In genomic region chr13:40387446-40387845, GRCm38 (mm10) we compare ENCODE assay signal across 31 mouse cellular contexts. TPM values are rescaled to one million over a fixed set of nuclear protein-coding genes. Genes with fewer than 3 reads are reported as not detected.
DNase-seq lines count a peak whose midpoint lies in the region; ATAC-seq and TF ChIP-seq lines count a peak whose summit lies in the region.
"Had no signal": no experiment of that assay in that cellular context is flagged by ENCODE, and none has a peak within 500 bp of the region (broad histone marks: within the 10 kb centered on the region; RNA-seq: fewer than 3 reads in every experiment).

No protein-coding gene starts in this region.

- TF ChIP-seq POLR2A in ES-Bruce4 (IDR thresholded peaks at IDR 0.05; ENCODE audit: insufficient read depth, low read length): no peak

- no peak for ATAC-seq in liver, postnatal 0 days
- ATAC-seq: activated CD4-positive, CD25-positive, alpha-beta regulatory T cell, adult 4 months; CD4-positive, CD25-positive, alpha-beta regulatory T cell, adult 4 months; forebrain, embryonic 13.5 days; forebrain, embryonic 15.5 days; forebrain, postnatal 0 days; Patski had no signal

- no peak overlapping the region for H3K4me3 ChIP-seq in ES-Bruce4 (ENCODE audit: low read depth, low read length)
- H3K4me3 ChIP-seq in ES-E14 (ENCODE audit: insufficient read depth in 1 of 2, low read depth in 1 of 2, low read length in 2 of 2, poor library complexity in 1 of 2, severe bottlenecking in 1 of 2): no peak overlapping the region
- H3K4me3 ChIP-seq in liver, postnatal 0 days (ENCODE audit: low read depth, low read length): no peak overlapping the region
- H3K4me3 ChIP-seq: embryonic facial prominence, embryonic 10.5 days; embryonic facial prominence, embryonic 12.5 days; forebrain, embryonic 13.5 days; forebrain, embryonic 15.5 days had no signal

- 54% methylated on average over 4 of the region's 4 CpGs for WGBS in liver, postnatal 0 days (ENCODE audit: insufficient replicate concordance)

- peak; percentile 19 for DNase-seq in heart, adult 11 months
- no peak for DNase-seq in heart, postnatal 14 days
- peak; percentile 22 for DNase-seq in ES-E14 (ENCODE audit: low read depth, low spot score)
- peak; percentile 63 for DNase-seq in R1 (ENCODE audit: low read depth, low spot score)
- no peak for DNase-seq in ovary, postnatal 14 days (ENCODE audit: low spot score)
- no peak for DNase-seq in liver, postnatal 0 days
- DNase-seq in right cerebral cortex, adult 2 months (ENCODE audit: low spot score in 2 of 2): no peak
- DNase-seq: adrenal gland, adult 8-10 months; adrenal gland, postnatal 14 days; adrenal gland, postnatal 36 days; B cell, adult 2 months; cerebellum, adult 11-12 months; cerebellum, adult 2 months; cerebellum, adult 9-10 months; cerebellum, postnatal 10 days; cerebellum, postnatal 25 days; forebrain, postnatal 0 days had no signal

- H3K9me3 ChIP-seq in ES-Bruce4 (replicated peaks; ENCODE audit: control insufficient read depth, insufficient read depth, low read length, poor library complexity, severe bottlenecking) (no peaks in the 10 kb centered on the region), ES-E14 (ENCODE audit: control insufficient read depth, insufficient read depth, low read depth, low read length) (no peaks in the 10 kb centered on the region)
- no peaks in the 10 kb centered on the region for H3K9me3 ChIP-seq in liver, postnatal 0 days (ENCODE audit: low read length)
- H3K9me3 ChIP-seq: embryonic facial prominence, embryonic 10.5 days; embryonic facial prominence, embryonic 12.5 days; forebrain, embryonic 13.5 days; forebrain, embryonic 15.5 days had no signal

- 0 out of 2 replicates have a peak, but pooled peaks have one; percentile 21 for TF ChIP-seq EP300 in ES-Bruce4 (IDR thresholded peaks at IDR 0.05; ENCODE audit: insufficient read depth, low read depth, low read length)
- no peak for TF ChIP-seq EP300 in liver, postnatal 0 days (IDR thresholded peaks at IDR 0.05; ENCODE audit: low read depth)

- no peak for TF ChIP-seq CTCF in ES-Bruce4 (IDR thresholded peaks at IDR 0.05; ENCODE audit: low read depth, low read length)
- TF ChIP-seq CTCF in liver, postnatal 0 days (IDR thresholded peaks at IDR 0.05; ENCODE audit: low read depth): no peak

- H3K4me2 ChIP-seq in liver, postnatal 0 days (ENCODE audit: low read depth, low read length): no peak overlapping the region
- H3K4me2 ChIP-seq: embryonic facial prominence, embryonic 12.5 days; forebrain, embryonic 13.5 days; forebrain, embryonic 15.5 days had no signal

- H3K36me3 ChIP-seq in ES-Bruce4 (ENCODE audit: control insufficient read depth, insufficient read depth, low read length, poor library complexity, severe bottlenecking) (no peaks in the 10 kb centered on the region), ES-E14 (ENCODE audit: control insufficient read depth, insufficient read depth, low read length, poor library complexity, severe bottlenecking) (no peaks in the 10 kb centered on the region)
- no peaks in the 10 kb centered on the region for H3K36me3 ChIP-seq in liver, postnatal 0 days (replicated peaks; ENCODE audit: insufficient read depth, low read length)
- H3K36me3 ChIP-seq: embryonic facial prominence, embryonic 10.5 days; embryonic facial prominence, embryonic 12.5 days; forebrain, embryonic 15.5 days had no signal

- in situ Hi-C loops in ES-E14 (cut with MboI; ENCODE audit: low sequenced_read_pairs in 2 of 2, unreplicated experiment in 2 of 2): no loop called here

- H3K4me1 ChIP-seq in ES-Bruce4 (ENCODE audit: control insufficient read depth, insufficient read depth, low read length) (no peaks in the 10 kb centered on the region), ES-E14 (ENCODE audit: control insufficient read depth in 2 of 2, insufficient read depth in 2 of 2, low read length in 2 of 2, poor library complexity in 1 of 2) (no peaks in the 10 kb centered on the region)
- H3K4me1 ChIP-seq in liver, postnatal 0 days (ENCODE audit: insufficient read depth): no peaks in the 10 kb centered on the region
- H3K4me1 ChIP-seq: forebrain, embryonic 13.5 days; forebrain, embryonic 15.5 days had no signal

- no peaks in the 10 kb centered on the region for H3K27me3 ChIP-seq in ES-Bruce4 (ENCODE audit: control insufficient read depth, insufficient read depth, low read length, poor library complexity, severe bottlenecking)
- H3K27me3 ChIP-seq in liver, postnatal 0 days (ENCODE audit: insufficient read depth, low read length): no peaks in the 10 kb centered on the region
- H3K27me3 ChIP-seq: CH12.LX; embryonic facial prominence, embryonic 12.5 days; forebrain, embryonic 13.5 days; forebrain, embryonic 15.5 days; Patski had no signal

- H3K27ac ChIP-seq in ES-Bruce4 (ENCODE audit: insufficient read depth, low read length): no peak overlapping the region
- H3K27ac ChIP-seq in ES-E14 (ENCODE audit: insufficient read depth, low read depth, low read length, poor library complexity, severe bottlenecking): no peak overlapping the region
- H3K27ac ChIP-seq in liver, postnatal 0 days (ENCODE audit: low read depth): no peak overlapping the region
- H3K27ac ChIP-seq: embryonic facial prominence, embryonic 10.5 days; embryonic facial prominence, embryonic 12.5 days; forebrain, embryonic 13.5 days; forebrain, embryonic 15.5 days had no signal

- intact Hi-C loops in heart, postnatal 14 days (cut with DNase I): no loop called here

- H3K9ac ChIP-seq in ES-Bruce4 (ENCODE audit: low read depth, poor library complexity, severe bottlenecking): no peak overlapping the region
- no peak overlapping the region for H3K9ac ChIP-seq in ES-E14 (ENCODE audit: insufficient read depth, low read depth, low read length, poor library complexity, severe bottlenecking)
- H3K9ac ChIP-seq in liver, postnatal 0 days (replicated peaks): no peak overlapping the region
- H3K9ac ChIP-seq: embryonic facial prominence, embryonic 12.5 days; forebrain, embryonic 13.5 days; forebrain, embryonic 15.5 days; forebrain, postnatal 0 days had no signal

TF ChIP-seq in ES-E14, 5 proteins besides CTCF, POLR2A, EP300 and RAD21:
- no peak for TF ChIP-seq MAFK (IDR thresholded peaks at IDR 0.05; ENCODE audit: insufficient read depth, low read depth, low read length)
- no peak for TF ChIP-seq ZNF384 (IDR thresholded peaks at IDR 0.05; ENCODE audit: low read depth, low read length)
- TF ChIP-seq ZC3H11A (IDR thresholded peaks at IDR 0.05; ENCODE audit: borderline replicate concordance, low read depth, low read length): no peak
- no peak for TF ChIP-seq CHD2 (IDR thresholded peaks at IDR 0.05; ENCODE audit: low read depth, low read length)
- no peak for TF ChIP-seq HCFC1 (IDR thresholded peaks at IDR 0.05; ENCODE audit: borderline replicate concordance, insufficient read depth, low read length)

RNA-seq across cellular contexts. Expression of gene Ofcc1, which starts 26.2 kb away (rescaled TPM):
- not detected for total RNA-seq in heart, postnatal 14 days (2021)
- not detected in 2 replicates for polyA plus RNA-seq in ES-Bruce4 (2011; ENCODE audit: insufficient read depth, insufficient read length, low read depth, missing spikeins)
- total RNA-seq in ES-E14 (2012; rRNA removed): not detected in 2 replicates
- not detected in 2 replicates for polyA plus RNA-seq in liver, postnatal 0 days (2015; fragmentation: Nextera tagmentation; extraction: Ambion mirVana)
- total RNA-seq: adrenal gland, adult 18-20 months; adrenal gland, adult 8-10 months; adrenal gland, postnatal 14 days; adrenal gland, postnatal 36 days; CH12.LX; forebrain, postnatal 0 days; MEL had no signal
- polyA plus RNA-seq: activated CD4-positive, CD25-positive, alpha-beta regulatory T cell, adult 4 months; CD4-positive, CD25-positive, alpha-beta regulatory T cell, adult 4 months; cerebellum, adult 2 months; cortical plate, adult 2 months; embryonic facial prominence, embryonic 10.5 days; embryonic facial prominence, embryonic 12.5 days; embryonic facial prominence, embryonic 14.5 days; forebrain, embryonic 11.5 days; forebrain, embryonic 13.5 days; forebrain, embryonic 15.5 days; forebrain, postnatal 0 days had no signal

Comparison
In these comparisons a context has a peak if more than half of its experiments do, and no peak if none do; other contexts are left out.
1. DNase-seq: peak in heart, adult 11 months (single experiment), ES-E14 (single experiment) and R1 (single experiment); none in heart, postnatal 14 days (0 of 2), ovary, postnatal 14 days (single experiment), liver, postnatal 0 days (single experiment) and right cerebral cortex, adult 2 months (0 of 2).